Mouse (Mus musculus) A20 (cell line): ENCODE results near the gene Rab40c.

Experiments
- DNase-seq: peaks from one replicate; pipeline ENCODE4 v3.0.0-alpha.2; 2011; ENCODE audit warnings: low read depth, low spot score

The Rab40c gene

GRCm38 (mm10) chr17:25946349-25946748 lies 26.8 kb upstream of the Rab40c start:
- no peak for DNase-seq

DNA sequence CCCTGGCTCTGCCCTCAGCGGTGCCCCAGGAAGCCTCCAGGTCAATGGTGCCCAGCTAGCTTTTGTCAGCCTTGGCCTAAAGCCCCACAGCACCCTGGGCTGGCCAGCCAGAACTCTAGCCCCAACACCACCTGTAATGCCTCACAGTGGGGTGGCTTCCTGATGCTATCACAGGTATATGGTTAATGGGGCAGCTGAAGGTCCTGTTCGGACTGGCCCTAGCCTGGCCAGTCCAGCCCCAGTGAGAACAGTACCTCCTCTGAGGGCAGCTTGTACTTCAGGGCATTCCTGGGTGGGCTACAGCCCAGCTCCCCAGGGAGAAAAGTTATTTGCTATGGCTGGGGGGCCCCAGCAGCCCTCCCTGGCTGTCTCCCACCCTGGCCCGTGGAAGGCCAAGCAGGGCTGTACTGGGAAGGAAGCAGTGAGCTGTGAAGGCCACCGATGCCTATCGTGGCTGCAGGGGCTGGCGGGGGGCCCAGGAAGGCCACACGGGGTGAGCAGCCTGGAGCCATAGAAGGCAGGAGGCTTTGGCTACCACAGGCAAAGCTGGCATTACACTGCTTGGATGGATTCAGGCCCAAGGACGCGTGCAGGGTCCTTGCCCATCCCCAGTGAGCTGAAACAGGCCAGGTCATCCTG lies 26.1 kb upstream of the Rab40c start:
- DNase-seq = no peak

- DNase-seq = no peak
Observed at GRCm38 (mm10) chr17:25944366-25945163, 25.0 kb upstream of the Rab40c start, which contains the start of the genes Pigq and Nhlrc4. Gene Pigq, minus strand, starts transcription at chr17:25944936. Gene Nhlrc4, minus strand, starts transcription at chr17:25944961.

- DNase-seq = no peak
Observed at GRCm38 (mm10) chr17:25943769-25944168, 24.2 kb upstream of the Rab40c start.

GRCm38 (mm10) chr17:25943221-25943620 lies 23.7 kb upstream of the Rab40c start:
- no peak for DNase-seq

GRCm38 (mm10) chr17:25942597-25943151 lies 23.1 kb upstream of the Rab40c start:
- DNase-seq = peak; percentile 16

DNA sequence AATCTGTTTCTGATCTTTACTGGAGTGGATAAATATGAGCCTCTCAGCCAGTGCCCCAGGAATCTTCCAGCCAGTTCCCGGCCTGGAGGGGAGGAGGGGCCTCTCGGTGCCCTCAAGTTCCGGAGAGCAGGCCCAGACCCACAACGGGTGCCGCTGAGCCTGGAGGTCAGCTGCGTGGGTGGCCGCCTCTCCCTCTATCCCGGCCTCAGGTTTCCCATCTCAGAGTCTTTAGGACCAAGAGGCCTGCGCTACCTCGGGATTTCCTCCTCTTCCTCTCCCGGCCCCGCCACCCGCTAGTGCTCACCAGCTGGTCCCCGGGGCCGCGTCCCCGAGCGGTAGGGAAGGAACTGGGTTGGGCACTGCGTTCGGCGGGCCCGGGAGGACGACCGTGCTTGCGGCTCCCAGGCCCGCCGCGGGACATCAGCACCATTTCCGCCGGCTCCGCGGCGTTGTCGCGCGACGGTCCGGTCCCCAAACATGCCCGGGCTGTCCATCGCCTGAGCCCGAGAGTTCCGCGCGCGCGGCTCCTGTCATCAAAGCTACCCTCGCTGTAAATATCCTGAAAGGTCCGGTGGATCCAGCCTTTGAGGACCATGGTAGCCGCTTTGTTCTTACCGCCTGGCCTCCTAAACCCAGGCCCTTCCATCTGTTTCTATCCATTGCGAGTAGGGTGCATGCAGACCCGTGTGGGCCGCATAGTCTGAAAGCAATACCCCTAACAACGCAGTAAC lies 22.1 kb upstream of the Rab40c start:
- DNase-seq = peak; percentile 89

DNA sequence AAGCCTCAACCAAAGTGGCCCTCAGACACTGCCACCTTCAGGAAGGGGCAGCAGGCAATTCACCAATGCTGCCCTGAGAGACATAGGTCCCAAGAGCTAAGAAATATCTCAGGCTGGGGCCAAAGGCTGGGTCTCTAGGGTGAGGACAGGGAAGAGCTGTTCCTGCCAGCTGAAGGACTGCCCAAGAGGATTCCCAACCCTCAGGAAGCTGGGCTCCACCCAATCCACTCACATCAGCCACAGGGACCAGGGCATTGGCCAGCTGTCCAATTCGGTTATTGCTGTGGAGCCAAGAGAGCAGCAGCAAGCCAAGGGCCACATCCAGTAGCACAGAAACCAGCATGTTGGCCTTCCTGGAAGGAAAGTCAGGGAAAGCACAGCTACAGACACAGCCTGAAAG lies 15.0 kb upstream of the Rab40c start:
- no peak for DNase-seq

GRCm38 (mm10) chr17:25925348-25925747 lies 5.8 kb upstream of the Rab40c start:
- DNase-seq = no peak

- no peak for DNase-seq
Observed at GRCm38 (mm10) chr17:25922120-25922519, 2.6 kb upstream of the Rab40c start.

DNA sequence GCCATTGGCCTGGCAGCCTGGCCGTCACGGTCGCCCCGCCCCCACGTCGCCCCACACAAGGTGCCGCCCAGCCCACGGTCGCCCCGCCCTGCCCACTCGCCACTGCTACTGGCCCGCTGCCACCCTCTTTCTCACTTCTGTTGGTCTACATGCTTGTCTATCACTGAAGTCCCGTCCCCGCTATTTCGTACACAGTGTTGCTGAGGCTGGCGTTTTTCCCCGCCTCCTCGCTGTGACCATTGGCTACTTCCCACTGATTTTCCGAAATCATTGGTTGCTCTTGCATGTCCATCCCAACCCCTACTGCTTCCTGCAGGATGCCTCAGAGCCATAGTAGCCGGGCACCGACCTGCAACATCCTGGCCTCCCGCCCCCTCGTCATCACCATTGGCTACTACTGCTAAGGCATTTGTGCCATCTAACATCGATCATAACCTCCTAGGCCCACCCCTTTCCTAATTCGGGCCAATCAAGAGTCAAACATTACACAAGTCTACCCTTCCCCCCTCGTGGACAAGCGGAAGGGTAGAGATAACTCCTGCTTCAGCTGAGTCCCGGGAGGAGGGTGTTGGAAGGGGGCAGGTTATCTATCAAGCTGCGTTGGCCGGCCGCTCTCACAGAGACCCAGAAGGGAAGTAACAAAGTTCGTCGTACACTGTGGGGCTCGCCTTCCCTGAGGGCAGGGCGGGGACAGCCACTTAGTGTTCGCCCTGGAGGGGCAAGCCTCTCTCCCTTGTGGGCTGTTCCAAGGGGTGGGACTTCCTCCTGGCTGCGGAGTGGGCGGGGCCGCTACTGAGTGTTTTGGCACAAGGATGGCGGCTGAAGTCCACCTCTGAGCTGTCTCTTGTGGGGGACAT lies 487 bp upstream of the Rab40c start:
- peak; percentile 100 for DNase-seq

DNA sequence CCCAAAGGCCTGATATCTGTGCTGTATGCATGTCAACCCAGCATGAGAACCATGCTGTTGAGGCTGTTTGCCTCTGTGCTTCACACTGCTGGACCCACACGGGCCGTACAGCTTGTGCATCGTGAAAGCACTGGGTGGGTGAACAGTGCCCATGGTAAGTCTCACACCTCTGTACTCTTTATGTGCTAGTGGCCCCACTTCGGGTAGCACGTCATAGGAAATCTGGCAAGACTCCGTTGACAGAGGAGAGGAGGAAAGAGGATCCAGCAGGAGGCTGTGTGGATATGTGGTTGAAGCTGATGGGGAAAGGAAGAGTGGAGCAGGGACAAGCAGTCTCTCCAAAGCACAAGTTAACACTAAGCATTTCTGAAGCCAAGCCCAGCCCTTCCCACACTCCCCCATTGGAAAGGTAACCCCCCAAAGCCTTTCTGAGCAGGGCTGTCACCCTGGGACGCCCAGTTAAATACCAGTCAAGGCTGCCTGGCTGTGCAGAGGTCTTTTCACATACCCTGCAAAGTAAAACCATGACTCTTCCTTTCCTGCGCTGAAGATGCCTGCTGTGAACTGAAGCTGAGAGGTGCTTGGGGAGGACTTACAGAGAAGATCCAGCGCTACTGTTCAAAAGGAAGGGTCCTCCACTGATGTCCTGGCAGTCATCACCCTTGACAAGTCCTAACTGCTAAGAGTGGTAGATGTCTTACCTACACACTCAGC lies 1.3 kb downstream of the Rab40c start:
- DNase-seq = no peak

GRCm38 (mm10) chr17:25916931-25917647 lies 2.4 kb downstream of the Rab40c start:
- no peak for DNase-seq

DNA sequence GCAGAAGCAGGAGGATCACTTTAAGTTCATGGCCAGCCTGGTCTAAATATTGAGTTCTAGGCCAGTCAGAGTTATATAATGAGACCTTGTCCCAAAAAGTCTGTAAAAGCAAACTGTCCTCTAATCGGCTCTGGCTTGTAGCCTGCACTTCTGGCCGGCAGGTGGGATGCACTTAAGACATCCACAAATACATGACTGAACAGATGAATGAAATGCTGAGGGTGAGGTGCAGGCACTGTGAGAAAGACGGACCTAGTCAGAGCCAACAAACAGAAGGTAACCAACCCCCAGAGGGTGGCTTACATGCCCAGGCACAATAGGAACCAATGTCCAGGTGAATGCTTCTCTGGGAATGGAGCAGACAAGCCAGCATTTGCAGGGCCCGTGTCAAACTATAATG lies 5.2 kb downstream of the Rab40c start:
- DNase-seq = no peak

GRCm38 (mm10) chr17:25913877-25914275 lies 5.7 kb downstream of the Rab40c start:
- no peak for DNase-seq

- DNase-seq = no peak
Observed at GRCm38 (mm10) chr17:25913186-25913876, 6.2 kb downstream of the Rab40c start.

GRCm38 (mm10) chr17:25911816-25912215 lies 7.7 kb downstream of the Rab40c start:
- no peak for DNase-seq

- no peak for DNase-seq
Observed at GRCm38 (mm10) chr17:25907640-25908039, 11.9 kb downstream of the Rab40c start.

GRCm38 (mm10) chr17:25903061-25903460 lies 16.5 kb downstream of the Rab40c start:
- DNase-seq = peak; percentile 34
